Mouse (Mus musculus): ENCODE results near the gene Foxd2. TPM values are rescaled to one million over a fixed set of nuclear protein-coding genes. Genes with fewer than 3 reads are reported as not detected.

Gene Foxd2
- polyA plus RNA-seq, 1 experiment from 2014 or later = 2.5 TPM

DNA sequence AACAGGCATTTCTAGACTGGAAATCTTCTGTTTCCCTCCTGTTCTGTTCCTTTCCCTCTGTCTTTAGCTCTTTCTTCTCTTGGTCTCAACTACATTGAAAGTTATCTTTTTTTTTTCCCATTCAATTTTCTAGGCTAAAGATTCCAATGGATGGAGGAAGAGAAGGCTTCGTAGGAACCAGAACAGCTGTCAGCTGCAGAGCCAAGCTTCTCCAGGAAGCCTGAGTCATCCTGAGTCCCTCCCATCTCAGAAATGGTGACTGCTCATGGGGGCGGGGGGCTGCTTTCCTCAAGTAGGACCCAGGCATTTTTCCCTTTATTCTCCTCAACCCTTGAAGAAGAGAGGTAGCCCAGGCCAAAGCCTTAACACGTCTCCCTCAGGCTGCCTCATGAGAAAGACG is 7.4 kb upstream of the Foxd2 start:
- H3K36me3 ChIP-seq (ENCODE audit: insufficient read depth, low read length) = no peaks in the 10 kb centered on the region
- peaks cover 48% of the 10 kb centered on the region for H3K27me3 ChIP-seq (ENCODE audit: insufficient read depth, low read length)
- H3K4me1 ChIP-seq (ENCODE audit: insufficient read depth, low read length) = peaks cover 17% of the 10 kb centered on the region
- 59% methylated on average over 4 of the region's 4 CpGs for WGBS
- H3K27ac ChIP-seq (ENCODE audit: low read length) = no peak overlapping the region
- H3K9me3 ChIP-seq (ENCODE audit: low read length) = no peaks in the 10 kb centered on the region
- no peak overlapping the region for H3K9ac ChIP-seq (replicated peaks; ENCODE audit: low read length)
- no peak overlapping the region for H3K4me3 ChIP-seq (ENCODE audit: low read length)
- no peak for ATAC-seq (ENCODE audit: low FRiP score, low TSS enrichment)
- no peak overlapping the region for H3K4me2 ChIP-seq (replicated peaks; ENCODE audit: low read depth, low read length)

GRCm38 (mm10) chr4:114913594-114913962 is 4.9 kb upstream of the Foxd2 start:
- peaks cover 59% of the 10 kb centered on the region for H3K27me3 ChIP-seq (ENCODE audit: insufficient read depth, low read length)
- H3K4me1 ChIP-seq (ENCODE audit: insufficient read depth, low read length) = peaks cover 17% of the 10 kb centered on the region
- no peaks in the 10 kb centered on the region for H3K9me3 ChIP-seq (ENCODE audit: low read length)
- H3K36me3 ChIP-seq (ENCODE audit: insufficient read depth, low read length) = no peaks in the 10 kb centered on the region
- 9% methylated on average over 13 of the region's 13 CpGs for WGBS
- no peak overlapping the region for H3K9ac ChIP-seq (replicated peaks; ENCODE audit: low read length)
- H3K4me2 ChIP-seq (replicated peaks; ENCODE audit: low read depth, low read length) = peak overlapping the region; percentile 44; the same call in 1 of the 2 replicates
- H3K4me3 ChIP-seq (ENCODE audit: low read length) = no peak overlapping the region; the same call in 1 of the 2 replicates
- no peak overlapping the region for H3K27ac ChIP-seq (ENCODE audit: low read length)
- ATAC-seq (ENCODE audit: low FRiP score, low TSS enrichment) = no peak

DNA sequence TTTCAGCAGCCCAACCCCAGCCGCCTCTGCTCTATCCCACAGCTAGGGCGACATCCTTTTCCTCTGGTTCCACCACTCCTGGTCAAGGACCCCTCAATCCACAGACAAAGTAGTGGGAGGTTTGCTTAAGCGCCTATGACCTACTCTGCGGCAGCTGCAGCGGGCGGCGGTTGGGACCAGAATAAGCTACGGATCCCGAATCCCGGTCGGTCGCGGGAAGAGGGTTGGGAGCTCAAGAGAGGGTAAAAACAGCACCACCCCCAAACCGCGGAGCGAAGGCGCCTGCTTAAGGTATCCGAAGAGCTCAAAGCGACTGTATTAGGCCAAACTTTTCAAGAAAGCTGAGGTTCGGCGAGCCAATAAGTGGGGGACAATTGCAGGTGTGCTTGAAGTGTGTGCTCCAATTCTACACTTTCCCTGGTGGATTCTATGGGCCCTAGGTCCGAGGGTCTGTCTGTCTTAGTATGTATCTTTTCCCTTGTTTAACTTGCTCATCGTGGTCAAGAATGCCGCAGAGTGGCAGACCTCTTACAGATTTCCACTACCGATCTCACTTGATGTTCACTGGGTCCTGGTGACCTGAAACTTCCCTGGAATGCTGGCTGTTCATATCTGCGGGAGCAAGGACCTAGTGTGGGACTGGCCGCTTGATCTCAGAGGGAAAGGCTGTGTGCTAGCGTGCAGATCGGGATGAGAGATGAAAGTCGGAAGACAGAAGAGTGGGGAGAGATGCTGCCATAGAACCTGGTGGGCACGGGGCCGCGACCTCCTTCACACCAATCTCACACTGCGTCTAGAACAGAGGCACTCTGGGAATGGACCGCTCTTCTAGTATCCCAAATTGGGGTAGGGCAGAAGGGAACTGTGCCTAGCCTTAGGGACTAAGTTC is 4.3 kb upstream of the Foxd2 start:
- 16% methylated on average over 35 of the region's 35 CpGs for WGBS
- H3K36me3 ChIP-seq (ENCODE audit: insufficient read depth, low read length) = no peaks in the 10 kb centered on the region
- H3K4me3 ChIP-seq (ENCODE audit: low read length) = peak overlapping the region; percentile 28
- H3K9me3 ChIP-seq (ENCODE audit: low read length) = no peaks in the 10 kb centered on the region
- ATAC-seq (ENCODE audit: low FRiP score, low TSS enrichment) = no peak
- peaks cover 62% of the 10 kb centered on the region for H3K27me3 ChIP-seq (ENCODE audit: insufficient read depth, low read length)
- H3K4me1 ChIP-seq (ENCODE audit: insufficient read depth, low read length) = peaks cover 19% of the 10 kb centered on the region
- peak overlapping the region; percentile 27; the same call in 1 of the 2 replicates for H3K9ac ChIP-seq (replicated peaks; ENCODE audit: low read length)
- H3K27ac ChIP-seq (ENCODE audit: low read length) = no peak overlapping the region
- H3K4me2 ChIP-seq (replicated peaks; ENCODE audit: low read depth, low read length) = peak overlapping the region; percentile 44

DNA sequence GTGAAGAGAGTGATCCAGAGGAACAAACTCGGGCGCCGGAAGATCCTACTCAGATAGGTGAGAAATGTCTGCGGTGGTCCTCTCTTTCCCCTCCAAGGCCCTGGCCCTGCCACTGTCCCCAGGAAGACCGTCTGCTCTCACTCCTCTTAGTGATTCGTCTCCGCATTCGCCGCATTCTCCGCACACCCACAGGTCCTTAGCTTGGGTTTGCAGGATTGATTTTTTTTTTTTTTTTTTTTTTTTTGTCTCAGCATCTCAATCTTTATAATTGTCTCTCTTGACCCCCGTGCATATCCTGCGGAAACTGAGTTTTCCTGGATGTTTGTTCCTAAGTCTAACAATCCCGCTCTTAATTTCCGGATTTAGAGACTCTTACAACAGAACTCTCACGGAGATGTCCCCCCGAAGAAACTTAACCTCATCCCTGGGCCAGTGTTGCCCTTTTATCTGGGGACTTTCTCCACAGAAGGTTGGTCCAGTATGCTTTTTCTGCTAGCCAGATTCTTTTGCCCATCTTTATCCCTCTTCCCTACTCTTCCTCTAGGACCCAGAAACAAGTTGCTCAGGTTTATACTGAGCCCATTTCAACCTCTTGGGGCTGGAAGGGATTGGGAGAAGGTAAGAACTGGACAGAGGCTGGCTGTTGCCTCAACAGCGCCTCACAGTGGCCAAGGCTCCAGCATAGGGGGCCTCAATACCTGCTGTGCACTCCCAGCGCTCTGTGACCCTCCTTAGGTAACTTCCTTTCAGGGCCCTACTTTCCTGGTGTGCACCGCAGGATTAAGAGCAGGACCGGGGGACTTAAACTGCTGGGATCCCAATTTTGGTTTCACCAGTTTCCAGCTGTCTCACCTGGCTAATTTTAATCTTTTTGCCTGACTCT is 1.2 kb upstream of the Foxd2 start:
- ATAC-seq (ENCODE audit: low FRiP score, low TSS enrichment) = peak; percentile 44; the same call in 1 of the 2 replicates
- Histone ChIP-seq H3K27me3 (ENCODE audit: insufficient read depth, low read length) (peaks cover 72% of the 10 kb centered on the region), H3K4me1 (ENCODE audit: insufficient read depth, low read length) (peaks cover 22% of the 10 kb centered on the region), H3K9me3 (ENCODE audit: low read length) (no peaks in the 10 kb centered on the region), H3K9ac (replicated peaks; ENCODE audit: low read length) (peak overlapping the region; percentile 75), H3K4me2 (replicated peaks; ENCODE audit: low read depth, low read length) (peak overlapping the region; percentile 79), H3K27ac (ENCODE audit: low read length) (peak overlapping the region; percentile 94), H3K36me3 (ENCODE audit: insufficient read depth, low read length) (no peaks in the 10 kb centered on the region), H3K4me3 (ENCODE audit: low read length) (peak overlapping the region; percentile 69)
- WGBS = 2% methylated on average over 20 of the region's 20 CpGs

DNA sequence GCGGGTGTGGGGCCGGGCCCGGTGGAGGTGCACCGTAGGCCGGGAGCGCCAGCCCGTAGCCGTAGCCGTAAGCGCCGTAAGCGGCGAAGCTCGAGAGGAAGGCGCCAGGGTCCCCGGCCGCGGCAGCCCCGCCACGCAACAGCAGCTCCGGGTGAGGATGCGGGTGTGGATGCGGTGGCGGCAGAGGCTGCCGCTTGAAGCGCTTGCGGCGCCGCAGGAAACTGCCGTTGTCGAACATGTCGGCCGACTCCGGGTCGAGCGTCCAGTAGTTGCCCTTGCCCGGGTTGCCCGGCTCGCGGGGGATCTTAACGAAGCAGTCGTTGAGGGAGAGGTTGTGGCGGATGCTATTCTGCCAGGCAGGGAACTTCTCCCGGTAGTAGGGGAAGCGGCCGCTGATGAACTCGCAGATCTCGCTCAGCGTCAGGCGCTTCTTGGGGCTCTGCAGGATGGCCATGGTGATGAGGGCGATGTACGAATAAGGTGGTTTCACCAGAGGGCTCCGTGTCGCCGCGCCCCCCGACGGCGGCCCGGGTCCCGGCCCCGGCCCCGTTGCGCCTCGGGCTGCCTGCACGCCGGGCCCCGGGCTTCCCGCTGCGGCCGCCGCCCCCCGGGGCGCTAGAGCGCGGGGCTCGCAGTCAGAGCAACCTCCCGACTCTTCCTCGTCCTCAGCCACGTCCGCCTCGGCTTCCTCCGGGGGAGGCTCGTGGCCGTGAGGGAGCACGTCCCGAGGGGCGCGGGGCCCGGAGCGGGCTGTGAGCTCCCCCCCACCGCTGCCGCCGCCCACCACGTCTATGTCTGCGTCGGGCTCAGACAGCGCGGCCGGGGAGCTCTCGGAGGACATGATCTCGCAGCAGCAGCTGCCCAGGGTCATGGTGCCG is 483 bp downstream of the Foxd2 start:
- H3K4me2 ChIP-seq (replicated peaks; ENCODE audit: low read depth, low read length) = peak overlapping the region; percentile 79
- H3K36me3 ChIP-seq (ENCODE audit: insufficient read depth, low read length) = no peaks in the 10 kb centered on the region
- peak overlapping the region; percentile 75 for H3K9ac ChIP-seq (replicated peaks; ENCODE audit: low read length)
- peaks cover 14% of the 10 kb centered on the region for H3K4me1 ChIP-seq (ENCODE audit: insufficient read depth, low read length)
- WGBS = under 1% methylated on average over 100 of the region's 103 CpGs
- H3K27me3 ChIP-seq (ENCODE audit: insufficient read depth, low read length) = peaks cover 70% of the 10 kb centered on the region
- H3K27ac ChIP-seq (ENCODE audit: low read length) = peak overlapping the region; percentile 94
- ATAC-seq (ENCODE audit: low FRiP score, low TSS enrichment) = peak; percentile 46
- H3K9me3 ChIP-seq (ENCODE audit: low read length) = no peaks in the 10 kb centered on the region
- H3K4me3 ChIP-seq (ENCODE audit: low read length) = peak overlapping the region; percentile 69

- peak overlapping the region; percentile 69 for H3K4me3 ChIP-seq (ENCODE audit: low read length)
- H3K4me2 ChIP-seq (replicated peaks; ENCODE audit: low read depth, low read length) = peak overlapping the region; percentile 79
- no peaks in the 10 kb centered on the region for H3K36me3 ChIP-seq (ENCODE audit: insufficient read depth, low read length)
- H3K27me3 ChIP-seq (ENCODE audit: insufficient read depth, low read length) = peaks cover 66% of the 10 kb centered on the region
- H3K9me3 ChIP-seq (ENCODE audit: low read length) = no peaks in the 10 kb centered on the region
- peak overlapping the region; percentile 75 for H3K9ac ChIP-seq (replicated peaks; ENCODE audit: low read length)
- 2% methylated on average over 74 of the region's 74 CpGs for WGBS
- ATAC-seq (ENCODE audit: low FRiP score, low TSS enrichment) = no peak
- H3K27ac ChIP-seq (ENCODE audit: low read length) = peak overlapping the region; percentile 94
- peaks cover 14% of the 10 kb centered on the region; the same call in 1 of the 2 replicates for H3K4me1 ChIP-seq (ENCODE audit: insufficient read depth, low read length)
Measured at GRCm38 (mm10) chr4:114907056-114907917, 1.4 kb downstream of the Foxd2 start.

GRCm38 (mm10) chr4:114905969-114906680 is 2.5 kb downstream of the Foxd2 start:
- H3K27me3 ChIP-seq (ENCODE audit: insufficient read depth, low read length) = peaks cover 61% of the 10 kb centered on the region
- peaks cover 18% of the 10 kb centered on the region; the same call in 1 of the 2 replicates for H3K4me1 ChIP-seq (ENCODE audit: insufficient read depth, low read length)
- H3K36me3 ChIP-seq (ENCODE audit: insufficient read depth, low read length) = no peaks in the 10 kb centered on the region
- no peaks in the 10 kb centered on the region for H3K9me3 ChIP-seq (ENCODE audit: low read length)
- H3K4me2 ChIP-seq (replicated peaks; ENCODE audit: low read depth, low read length) = peak overlapping the region; percentile 79
- peak overlapping the region; percentile 94; the same call in 1 of the 2 replicates for H3K27ac ChIP-seq (ENCODE audit: low read length)
- 29% methylated on average over 10 of the region's 10 CpGs for WGBS
- H3K4me3 ChIP-seq (ENCODE audit: low read length) = peak overlapping the region; percentile 69
- H3K9ac ChIP-seq (replicated peaks; ENCODE audit: low read length) = peak overlapping the region; percentile 75
- no peak for ATAC-seq (ENCODE audit: low FRiP score, low TSS enrichment)

DNA sequence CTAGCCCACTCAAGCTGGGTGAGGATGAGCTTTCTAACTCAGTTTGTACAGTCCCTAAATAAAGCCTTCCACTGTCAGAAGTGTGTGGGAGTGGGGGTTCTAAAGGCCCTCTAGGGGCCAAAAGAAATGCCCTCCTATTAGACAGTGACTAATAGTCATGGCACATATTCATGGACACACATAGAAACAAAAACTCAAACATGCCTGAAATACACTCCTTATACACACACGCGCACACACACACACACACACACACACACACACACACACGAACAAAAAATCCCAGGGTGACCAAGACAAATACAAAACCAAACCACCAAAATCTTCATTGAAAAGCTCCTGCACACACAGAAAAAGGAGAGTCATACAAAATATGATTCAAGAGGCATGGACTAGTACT is 3.2 kb downstream of the Foxd2 start:
- WGBS = 61% methylated on average over 3 of the region's 3 CpGs
- H3K9ac ChIP-seq (replicated peaks; ENCODE audit: low read length) = peak overlapping the region; percentile 75
- peaks cover 18% of the 10 kb centered on the region; the same call in 1 of the 2 replicates for H3K4me1 ChIP-seq (ENCODE audit: insufficient read depth, low read length)
- peak overlapping the region; percentile 27; the same call in 1 of the 2 replicates for H3K27ac ChIP-seq (ENCODE audit: low read length)
- no peaks in the 10 kb centered on the region for H3K36me3 ChIP-seq (ENCODE audit: insufficient read depth, low read length)
- no peaks in the 10 kb centered on the region for H3K9me3 ChIP-seq (ENCODE audit: low read length)
- ATAC-seq (ENCODE audit: low FRiP score, low TSS enrichment) = no peak
- peaks cover 61% of the 10 kb centered on the region for H3K27me3 ChIP-seq (ENCODE audit: insufficient read depth, low read length)
- peak overlapping the region; percentile 69 for H3K4me3 ChIP-seq (ENCODE audit: low read length)
- H3K4me2 ChIP-seq (replicated peaks; ENCODE audit: low read depth, low read length) = peak overlapping the region; percentile 79
